Mouse (Mus musculus): ENCODE results near the gene S100a6. TPM values are rescaled to one million over a fixed set of nuclear protein-coding genes. Genes with fewer than 3 reads are reported as not detected.

Gene S100a6
- total RNA-seq, 2 experiments from 2014 or later, result 71.7 to 72.5 TPM

Other genes starting within 250 kb of the S100a6 start
- 10 to 100 TPM; 76.7 to 83.4 TPM for gene Slc27a3, start 222.9 kb upstream of the S100a6 start, total RNA-seq (2021)
- 10 to 100 TPM; 56.4 to 57.6 TPM for gene Ints3, start 179.3 kb upstream of the S100a6 start, total RNA-seq (2021)
- gene Npr1, start 147.0 kb upstream of the S100a6 start, total RNA-seq (2021), result 100 to 1,000 TPM; 120 to 121 TPM
- gene Ilf2, start 136.8 kb upstream of the S100a6 start, total RNA-seq (2021), result 10 to 100 TPM; 81.8 to 92.6 TPM
- gene Snapin, start 121.8 kb upstream of the S100a6 start, total RNA-seq (2021), result 10 to 100 TPM; 70.9 to 72.3 TPM
- 100 to 1,000 TPM; 137 to 138 TPM for gene Chtop, start 103.4 kb upstream of the S100a6 start, total RNA-seq (2021)
- 10 to 100 TPM; 67.1 TPM for gene S100a1, start 98.5 kb upstream of the S100a6 start, total RNA-seq (2021)
- gene S100a13, start 98.4 kb upstream of the S100a6 start, total RNA-seq (2021), result 10 to 100 TPM; 23.9 to 24.7 TPM
- gene S100a14, start 86.0 kb upstream of the S100a6 start, total RNA-seq (2021), result 1 to 10 TPM in 1 of 2 experiments, under 1 TPM in 1; 0.54 to 1.2 TPM
- gene S100a16, start 75.6 kb upstream of the S100a6 start, total RNA-seq (2021), result 10 to 100 TPM; 68.4 to 74.4 TPM
- gene S100a3, start 52.3 kb upstream of the S100a6 start, total RNA-seq (2021), result not detected
- not detected for gene S100a2, start 22.6 kb upstream of the S100a6 start, total RNA-seq (2021)
- gene Gm42674, start 11.0 kb upstream of the S100a6 start, total RNA-seq (2021), result not detected
- gene S100a4, start 9.1 kb upstream of the S100a6 start, total RNA-seq (2021), result 10 to 100 TPM; 11.4 to 14.7 TPM
- not detected for gene S100a5, start 4.4 kb upstream of the S100a6 start, total RNA-seq (2021)
- gene S100a7a, start 41.1 kb downstream of the S100a6 start, total RNA-seq (2021), result not detected
- 100 to 1,000 TPM in 1 of 2 experiments, 10 to 100 TPM in 1; 48.2 to 155 TPM for gene S100a8, start 56.1 kb downstream of the S100a6 start, total RNA-seq (2021)
- gene S100a9, start 82.8 kb downstream of the S100a6 start, total RNA-seq (2021), result 100 to 1,000 TPM in 1 of 2 experiments, 10 to 100 TPM in 1; 64.8 to 191 TPM
- not detected for gene Pglyrp4, start 114.0 kb downstream of the S100a6 start, total RNA-seq (2021)
- not detected for gene Gm5849, start 165.0 kb downstream of the S100a6 start, total RNA-seq (2021)

All from adrenal gland, postnatal 4 days (tissue).